Mouse (Mus musculus): ENCODE results near the gene Gm20855.
"Not testable (repeated sequence)": the region's sequence is repeated elsewhere in the genome, so short reads cannot be mapped to it uniquely, and the experiment has no call there.

Gm20855 gene

GRCm38 (mm10) chrY:35131733-35132132, at the start of gene Gm20855:
Gm20855 (minus strand) TSS chrY:35131833.
- not testable (repeated sequence) for DNase-seq (ENCODE audit: low spot score in 2 of 2)
